Mouse (Mus musculus) forebrain, embryonic 13.5 days (tissue): Measurements from ENCODE around the gene Suz12. TPM values are rescaled to one million over a fixed set of nuclear protein-coding genes. Genes with fewer than 3 reads are reported as not detected.
A peak's percentile ranks its signal among the peaks of the same experiment; 100 is the strongest.
"Not testable (repeated sequence)": the region's sequence is repeated elsewhere in the genome, so short reads cannot be mapped to it uniquely, and the experiment has no call there.

Experiments
- ATAC-seq: fragments of 200-750 bp; cut with Nextera tagmentation; 2 replicates; pipeline ENCODE4 v1.8.0; 2017
- H3K27ac ChIP-seq: fragments of 300-500 bp; sonication (generic); 2 replicates; pipeline ENCODE4 v1.5.1; 2015; ENCODE audit warnings: inconsistent platforms, mild to moderate bottlenecking, moderate library complexity
- H3K27me3 ChIP-seq: fragments of 300-500 bp; sonication (generic); 2 replicates; pipeline ENCODE4 v1.6.1; 2015; ENCODE audit warnings: mild to moderate bottlenecking, inconsistent platforms
- H3K36me3 ChIP-seq: fragments of 300-500 bp; sonication (generic); 2 replicates; pipeline ENCODE4 v1.6.1; 2015; ENCODE audit warnings: mild to moderate bottlenecking, inconsistent platforms; ENCODE audit not compliant: poor library complexity, severe bottlenecking
- H3K4me1 ChIP-seq: fragments of 300-500 bp; sonication (generic); 2 replicates; pipeline ENCODE4 v1.6.1; 2015; ENCODE audit warnings: inconsistent platforms
- H3K4me2 ChIP-seq: fragments of 300-500 bp; sonication (generic); 2 replicates; pipeline ENCODE4 v1.6.1; 2015; ENCODE audit warnings: inconsistent platforms, mild to moderate bottlenecking, moderate library complexity
- H3K4me3 ChIP-seq: fragments of 300-500 bp; sonication (generic); 2 replicates; pipeline ENCODE4 v1.5.1; 2015; ENCODE audit warnings: mild to moderate bottlenecking, inconsistent platforms
- H3K9ac ChIP-seq: fragments of 300-500 bp; sonication (generic); 2 replicates; pipeline ENCODE4 v1.6.1; 2015; ENCODE audit warnings: mild to moderate bottlenecking, inconsistent platforms
- H3K9me3 ChIP-seq: fragments of 300-500 bp; sonication (generic); replicated peaks from 2 replicates; pipeline ENCODE4 v1.6.1; 2016; ENCODE audit warnings: inconsistent platforms
- WGBS: fragments of 180-500 bp; shearing (Covaris S2); methylation state at CpG from one replicate; pipeline ENCODE4 v1.1.7; 2015; 5-methylcytosine and 5-hydroxymethylcytosine counted together
- polyA plus RNA-seq: library from polyadenylated mRNA; unstranded; fragments of >200 nt; fragmentation: Nextera tagmentation; extraction: Ambion mirVana; gene quantifications from 2 replicates; pipeline ENCODE4 v1.2.1, GENCODE M21; 2015

Suz12 gene
- polyA plus RNA-seq, 1 experiment from 2014 or later: 33.3 TPM

GRCm38 (mm10) chr11:79993356-79994270 lies 707 bp downstream of the Suz12 start:
- peak overlapping the region; percentile 99 for H3K27ac ChIP-seq
- WGBS: under 1% methylated on average over 56 of the region's 74 CpGs
- ATAC-seq: peak; percentile 52
- H3K27me3 ChIP-seq: no peaks in the 10 kb centered on the region
- no peaks in the 10 kb centered on the region for H3K9me3 ChIP-seq
- peak overlapping the region; percentile 63 for H3K4me2 ChIP-seq
- peak overlapping the region; percentile 99 for H3K4me3 ChIP-seq
- peak overlapping the region; percentile 98 for H3K9ac ChIP-seq
- H3K4me1 ChIP-seq: peaks cover 4% of the 10 kb centered on the region
- H3K36me3 ChIP-seq: peaks cover 22% of the 10 kb centered on the region

- Histone ChIP-seq H3K9ac (peak overlapping the region; percentile 98), H3K4me2 (peak overlapping the region; percentile 63), H3K9me3 (no peaks in the 10 kb centered on the region), H3K4me1 (peaks cover 4% of the 10 kb centered on the region), H3K27me3 (no peaks in the 10 kb centered on the region), H3K27ac (no peak overlapping the region), H3K36me3 (peaks cover 24% of the 10 kb centered on the region), H3K4me3 (peak overlapping the region; percentile 99)
- no peak for ATAC-seq
- WGBS: 4% methylated on average over 7 of the region's 7 CpGs
Observed at GRCm38 (mm10) chr11:79994271-79994988, 1.5 kb downstream of the Suz12 start.

- not testable (repeated sequence) for H3K4me1 ChIP-seq, H3K4me2 ChIP-seq, H3K27me3 ChIP-seq, ATAC-seq, H3K9me3 ChIP-seq, H3K4me3 ChIP-seq, H3K9ac ChIP-seq, H3K27ac ChIP-seq
- 97% methylated on average over 3 of the region's 5 CpGs for WGBS
- H3K36me3 ChIP-seq: peaks cover 75% of the 10 kb centered on the region
Observed at GRCm38 (mm10) chr11:80016533-80016932, 23.6 kb downstream of the Suz12 start.

GRCm38 (mm10) chr11:80019792-80020191 lies 26.9 kb downstream of the Suz12 start:
- Histone ChIP-seq H3K4me2 (no peak overlapping the region), H3K27me3 (no peaks in the 10 kb centered on the region), H3K9ac (no peak overlapping the region), H3K27ac (no peak overlapping the region), H3K4me3 (no peak overlapping the region), H3K4me1 (no peaks in the 10 kb centered on the region), H3K9me3 (no peaks in the 10 kb centered on the region), H3K36me3 (peaks cover 75% of the 10 kb centered on the region)
- WGBS: 92% methylated on average over 1 of the region's 1 CpGs
- no peak for ATAC-seq

- no peak for ATAC-seq
- H3K36me3 ChIP-seq: peaks cover 74% of the 10 kb centered on the region
- WGBS: 88% methylated on average over 4 of the region's 4 CpGs
- H3K9ac ChIP-seq: no peak overlapping the region
- no peaks in the 10 kb centered on the region for H3K9me3 ChIP-seq
- no peak overlapping the region for H3K4me2 ChIP-seq
- H3K4me1 ChIP-seq: no peaks in the 10 kb centered on the region
- no peak overlapping the region for H3K4me3 ChIP-seq
- H3K27me3 ChIP-seq: no peaks in the 10 kb centered on the region
- no peak overlapping the region for H3K27ac ChIP-seq
Observed at GRCm38 (mm10) chr11:80021306-80021705, 28.4 kb downstream of the Suz12 start.

GRCm38 (mm10) chr11:80037495-80037894 lies 44.6 kb downstream of the Suz12 start:
- H3K27me3 ChIP-seq: no peaks in the 10 kb centered on the region
- H3K4me3 ChIP-seq: no peak overlapping the region
- H3K9me3 ChIP-seq: no peaks in the 10 kb centered on the region
- H3K27ac ChIP-seq: no peak overlapping the region
- 78% methylated on average over 8 of the region's 8 CpGs for WGBS
- H3K36me3 ChIP-seq: peaks cover 29% of the 10 kb centered on the region
- no peak for ATAC-seq
- no peak overlapping the region for H3K4me2 ChIP-seq
- H3K9ac ChIP-seq: no peak overlapping the region
- H3K4me1 ChIP-seq: no peaks in the 10 kb centered on the region

GRCm38 (mm10) chr11:80042615-80043418 lies 49.9 kb downstream of the Suz12 start:
- H3K36me3 ChIP-seq: peaks cover 15% of the 10 kb centered on the region
- ATAC-seq: no peak
- no peaks in the 10 kb centered on the region for H3K9me3 ChIP-seq
- H3K27me3 ChIP-seq: no peaks in the 10 kb centered on the region
- no peak overlapping the region for H3K4me3 ChIP-seq
- no peak overlapping the region for H3K9ac ChIP-seq
- no peak overlapping the region for H3K4me2 ChIP-seq
- H3K4me1 ChIP-seq: no peaks in the 10 kb centered on the region
- WGBS: 56% methylated on average over 10 of the region's 10 CpGs
- no peak overlapping the region for H3K27ac ChIP-seq

GRCm38 (mm10) chr11:80043419-80043817 lies 50.5 kb downstream of the Suz12 start:
- Histone ChIP-seq H3K27ac (no peak overlapping the region), H3K4me2 (no peak overlapping the region), H3K27me3 (no peaks in the 10 kb centered on the region), H3K36me3 (peaks cover 20% of the 10 kb centered on the region), H3K4me3 (no peak overlapping the region), H3K4me1 (no peaks in the 10 kb centered on the region), H3K9ac (no peak overlapping the region), H3K9me3 (no peaks in the 10 kb centered on the region)
- ATAC-seq: no peak
- 91% methylated on average over 8 of the region's 8 CpGs for WGBS

- H3K27me3 ChIP-seq: no peaks in the 10 kb centered on the region
- peaks cover 21% of the 10 kb centered on the region for H3K36me3 ChIP-seq
- ATAC-seq: no peak
- H3K9me3 ChIP-seq: no peaks in the 10 kb centered on the region
- H3K27ac ChIP-seq: no peak overlapping the region
- WGBS: 92% methylated on average over 7 of the region's 7 CpGs
- H3K4me1 ChIP-seq: no peaks in the 10 kb centered on the region
- H3K4me2 ChIP-seq: no peak overlapping the region
- no peak overlapping the region for H3K9ac ChIP-seq
- no peak overlapping the region for H3K4me3 ChIP-seq
Observed at GRCm38 (mm10) chr11:80046856-80047255, 54.0 kb downstream of the Suz12 start.

- Histone ChIP-seq H3K4me1 (no peaks in the 10 kb centered on the region), H3K27ac (no peak overlapping the region), H3K36me3 (peaks cover 41% of the 10 kb centered on the region), H3K9ac (no peak overlapping the region), H3K27me3 (no peaks in the 10 kb centered on the region), H3K4me3 (no peak overlapping the region), H3K4me2 (no peak overlapping the region), H3K9me3 (no peaks in the 10 kb centered on the region)
- ATAC-seq: no peak
- WGBS: 72% methylated on average over 2 of the region's 2 CpGs
Observed at GRCm38 (mm10) chr11:80050088-80050487, 57.2 kb downstream of the Suz12 start.

GRCm38 (mm10) chr11:80052456-80052855 lies 59.5 kb downstream of the Suz12 start:
- H3K4me1 ChIP-seq: no peaks in the 10 kb centered on the region
- WGBS: 83% methylated on average over 7 of the region's 7 CpGs
- no peaks in the 10 kb centered on the region for H3K9me3 ChIP-seq
- H3K4me3 ChIP-seq: no peak overlapping the region
- no peaks in the 10 kb centered on the region for H3K27me3 ChIP-seq
- no peak overlapping the region for H3K9ac ChIP-seq
- no peak overlapping the region for H3K27ac ChIP-seq
- no peak overlapping the region for H3K4me2 ChIP-seq
- peaks cover 54% of the 10 kb centered on the region for H3K36me3 ChIP-seq
- ATAC-seq: no peak

GRCm38 (mm10) chr11:80053171-80053570 lies 60.3 kb downstream of the Suz12 start:
- Histone ChIP-seq H3K36me3 (peaks cover 52% of the 10 kb centered on the region), H3K4me1 (no peaks in the 10 kb centered on the region), H3K9me3 (no peaks in the 10 kb centered on the region), H3K27me3 (no peaks in the 10 kb centered on the region), H3K4me2 (no peak overlapping the region), H3K9ac (no peak overlapping the region), H3K4me3 (no peak overlapping the region), H3K27ac (no peak overlapping the region)
- no peak for ATAC-seq
- 85% methylated on average over 5 of the region's 5 CpGs for WGBS
